Mouse (Mus musculus): ENCODE results near the gene Ntsr1. TPM values are rescaled to one million over a fixed set of nuclear protein-coding genes. Genes with fewer than 3 reads are reported as not detected.

The Ntsr1 gene
- polyA plus RNA-seq, 1 experiment from 2014 or later, result 0.45 TPM

Other genes with a start within 250 kb of the Ntsr1 start
- 653 and 689 TPM in 2 replicates for gene Rps21, start 242.6 kb upstream of the Ntsr1 start, polyA plus RNA-seq (2015; fragmentation: Nextera tagmentation; extraction: Ambion mirVana)
- gene Cables2, start 226.5 kb upstream of the Ntsr1 start, polyA plus RNA-seq (2015; fragmentation: Nextera tagmentation; extraction: Ambion mirVana), result 11.6 and 14.6 TPM in 2 replicates
- 1.6 and 1.7 TPM in 2 replicates for gene Rbbp8nl, start 210.1 kb upstream of the Ntsr1 start, polyA plus RNA-seq (2015; fragmentation: Nextera tagmentation; extraction: Ambion mirVana)
- 0.18 TPM in 1 of 2 replicates, not detected in the other for gene Gata5, start 165.3 kb upstream of the Ntsr1 start, polyA plus RNA-seq (2015; fragmentation: Nextera tagmentation; extraction: Ambion mirVana)
- 1.1 TPM in 2 replicates for gene Slco4a1, start 43.7 kb upstream of the Ntsr1 start, polyA plus RNA-seq (2015; fragmentation: Nextera tagmentation; extraction: Ambion mirVana)
- 36.8 and 37.5 TPM in 2 replicates for gene Mrgbp, start 81.3 kb downstream of the Ntsr1 start, polyA plus RNA-seq (2015; fragmentation: Nextera tagmentation; extraction: Ambion mirVana)
- gene Ogfr, start 89.3 kb downstream of the Ntsr1 start, polyA plus RNA-seq (2015; fragmentation: Nextera tagmentation; extraction: Ambion mirVana), result 71.5 and 77.2 TPM in 2 replicates
- 204 and 275 TPM in 2 replicates for gene Col9a3, start 97.8 kb downstream of the Ntsr1 start, polyA plus RNA-seq (2015; fragmentation: Nextera tagmentation; extraction: Ambion mirVana)
- gene Tcfl5, start 142.7 kb downstream of the Ntsr1 start, polyA plus RNA-seq (2015; fragmentation: Nextera tagmentation; extraction: Ambion mirVana), result 0.28 and 0.65 TPM in 2 replicates
- gene Dido1, start 210.0 kb downstream of the Ntsr1 start, polyA plus RNA-seq (2015; fragmentation: Nextera tagmentation; extraction: Ambion mirVana), result 36.3 and 36.5 TPM in 2 replicates
- 62.8 and 66.5 TPM in 2 replicates for gene Gid8, start 210.1 kb downstream of the Ntsr1 start, polyA plus RNA-seq (2015; fragmentation: Nextera tagmentation; extraction: Ambion mirVana)
- gene Slc17a9, start 225.3 kb downstream of the Ntsr1 start, polyA plus RNA-seq (2015; fragmentation: Nextera tagmentation; extraction: Ambion mirVana), result 0.70 and 1.4 TPM in 2 replicates